Mouse (Mus musculus): ENCODE measurements around the gene Ice2. TPM values are rescaled to one million over a fixed set of nuclear protein-coding genes. Genes with fewer than 3 reads are reported as not detected.

Ice2 gene
- total and polyA plus RNA-seq, 3 experiments, result 11.6 to 14.6 TPM; not detected in 1

GRCm38 (mm10) chr9:69450636-69451035, 52.9 kb downstream of the Ice2 start:
- TF ChIP-seq EP300 (IDR thresholded peaks at IDR 0.05; ENCODE audit: low read depth in 1 of 2, low read length in 2 of 2), result no peak
- TF ChIP-seq HCFC1 (IDR thresholded peaks at IDR 0.05; ENCODE audit: low read depth, low read length), result no peak
- no peak for TF ChIP-seq ZMIZ1 (IDR thresholded peaks at IDR 0.05; ENCODE audit: low read depth, low read length)
- no peak for TF ChIP-seq UBTF (IDR thresholded peaks at IDR 0.05; ENCODE audit: borderline replicate concordance, insufficient read depth, low read depth, low read length)
- TF ChIP-seq TAL1 (IDR thresholded peaks at IDR 0.05; ENCODE audit: low read length), result no peak
- TF ChIP-seq MYB (IDR thresholded peaks at IDR 0.05; ENCODE audit: low read depth, low read length), result no peak
- no peak for TF ChIP-seq TBP (IDR thresholded peaks at IDR 0.05; ENCODE audit: low read depth, low read length)
- TF ChIP-seq JUND (IDR thresholded peaks at IDR 0.05; ENCODE audit: low read depth, low read length), result no peak
- no peak for TF ChIP-seq NRF1 (IDR thresholded peaks at IDR 0.05; ENCODE audit: insufficient read depth, low read depth, low read length, poor library complexity, severe bottlenecking)
- no peak for TF ChIP-seq E2F4 (IDR thresholded peaks at IDR 0.05; ENCODE audit: borderline replicate concordance, low read depth, low read length)
- no peak for TF ChIP-seq POLR2A (IDR thresholded peaks at IDR 0.05; ENCODE audit: control insufficient read depth in 1 of 2, insufficient read depth in 1 of 2, low read depth in 1 of 2, low read length in 2 of 2, poor library complexity in 1 of 2)
- TF ChIP-seq MEF2A (IDR thresholded peaks at IDR 0.05; ENCODE audit: extremely low read depth, insufficient replicate concordance, low read depth, low read length, poor library complexity, severe bottlenecking), result no peak
- no peak for TF ChIP-seq GABPA (IDR thresholded peaks at IDR 0.05; ENCODE audit: low read depth, low read length)
- TF ChIP-seq MXI1 (IDR thresholded peaks at IDR 0.05; ENCODE audit: low read depth, low read length), result no peak
- H3K4me3 ChIP-seq (ENCODE audit: control insufficient read depth in 1 of 2, insufficient read depth in 1 of 2, low read depth in 2 of 2, low read length in 2 of 2), result no peak overlapping the region
- H3K9ac ChIP-seq (ENCODE audit: control insufficient read depth, low read depth, low read length, poor library complexity, severe bottlenecking), result no peak overlapping the region

GRCm38 (mm10) chr9:69451886-69452810, 54.4 kb downstream of the Ice2 start:
- TF ChIP-seq BHLHE40 (IDR thresholded peaks at IDR 0.05; ENCODE audit: borderline replicate concordance, low read depth, low read length), result peak; percentile 14; the same call in 1 of the 2 replicates
- TF ChIP-seq HCFC1 (IDR thresholded peaks at IDR 0.05; ENCODE audit: low read depth, low read length), result no peak
- TF ChIP-seq RCOR1 (IDR thresholded peaks at IDR 0.05; ENCODE audit: low read depth, low read length), result peak; percentile 48; the same call in 1 of the 2 replicates
- TF ChIP-seq GATA1 (IDR thresholded peaks at IDR 0.05; ENCODE audit: low read depth, low read length), result peak; percentile 75
- peak; percentile 78 for TF ChIP-seq ETS1 (IDR thresholded peaks at IDR 0.05; ENCODE audit: low read depth, low read length)
- TF ChIP-seq UBTF (IDR thresholded peaks at IDR 0.05; ENCODE audit: borderline replicate concordance, insufficient read depth, low read depth, low read length), result no peak
- TF ChIP-seq SIN3A (IDR thresholded peaks at IDR 0.05; ENCODE audit: low read length), result peak; percentile 61
- TF ChIP-seq MYB (IDR thresholded peaks at IDR 0.05; ENCODE audit: low read depth, low read length), result peak; percentile 69; the same call in 1 of the 2 replicates
- no peak for TF ChIP-seq NELFE (IDR thresholded peaks at IDR 0.05; ENCODE audit: low read depth, low read length)
- no peak for TF ChIP-seq CHD2 (IDR thresholded peaks at IDR 0.05; ENCODE audit: low read length)
- no peak for TF ChIP-seq GABPA (IDR thresholded peaks at IDR 0.05; ENCODE audit: low read depth, low read length)
- TF ChIP-seq TAL1 (IDR thresholded peaks at IDR 0.05; ENCODE audit: low read length), result 0 out of 2 replicates have a peak, but pooled peaks have one; percentile 14
- peak; percentile 81 for TF ChIP-seq TCF12 (IDR thresholded peaks at IDR 0.05; ENCODE audit: low read depth, low read length)
- peak; percentile 84 to 85 for TF ChIP-seq EP300 (IDR thresholded peaks at IDR 0.05; ENCODE audit: low read depth in 1 of 2, low read length in 2 of 2)
- TF ChIP-seq POLR2AphosphoS5 (IDR thresholded peaks at IDR 0.05; ENCODE audit: borderline replicate concordance, low read depth, low read length), result no peak
- no peak for TF ChIP-seq MAFK (IDR thresholded peaks at IDR 0.05; ENCODE audit: borderline replicate concordance, low read depth, low read length)
- no peak for TF ChIP-seq RAD21 (IDR thresholded peaks at IDR 0.05; ENCODE audit: low read depth, low read length)
- H3K27me3 ChIP-seq (ENCODE audit: control insufficient read depth in 1 of 2, insufficient read depth in 2 of 2, low read length in 2 of 2), result no peaks in the 10 kb centered on the region

More at GRCm38 (mm10) chr9:69450636-69451035, 52.9 kb downstream of the Ice2 start:
- Histone ChIP-seq H3K4me1 (ENCODE audit: control insufficient read depth in 1 of 2, insufficient read depth in 2 of 2, low read length in 2 of 2) (peaks cover 10 to 26% of the 10 kb centered on the region in 2 experiments), H3K27ac (ENCODE audit: control insufficient read depth, low read depth, low read length) (no peak overlapping the region), H3K27me3 (ENCODE audit: control insufficient read depth in 1 of 2, insufficient read depth in 2 of 2, low read length in 2 of 2) (no peaks in the 10 kb centered on the region), H3K9me3 (replicated peaks; ENCODE audit: insufficient read depth, low read length) (no peaks in the 10 kb centered on the region), H3K36me3 (ENCODE audit: control insufficient read depth in 1 of 2, insufficient read depth in 2 of 2, low read length in 2 of 2) (peaks cover 0 to 24% of the 10 kb centered on the region in 2 experiments; a peak in 2 of 4 replicates), H3K79me2 (ENCODE audit: control insufficient read depth, insufficient read depth, low read length, poor library complexity) (no peaks in the 10 kb centered on the region)
- no peak for DNase-seq (ENCODE audit: low read depth, low spot score)

More at GRCm38 (mm10) chr9:69451886-69452810, 54.4 kb downstream of the Ice2 start:
- peak overlapping the region; percentile 2; the same call in 1 of the 2 replicates for H3K27ac ChIP-seq (ENCODE audit: control insufficient read depth, low read depth, low read length)
- peaks cover 0 to 35% of the 10 kb centered on the region in 2 experiments; a peak in 2 of 4 replicates for H3K36me3 ChIP-seq (ENCODE audit: control insufficient read depth in 1 of 2, insufficient read depth in 2 of 2, low read length in 2 of 2)
- H3K79me2 ChIP-seq (ENCODE audit: control insufficient read depth, insufficient read depth, low read length, poor library complexity), result no peaks in the 10 kb centered on the region
- H3K9ac ChIP-seq (ENCODE audit: control insufficient read depth, low read depth, low read length, poor library complexity, severe bottlenecking), result no peak overlapping the region
- H3K9me3 ChIP-seq (replicated peaks; ENCODE audit: insufficient read depth, low read length), result no peaks in the 10 kb centered on the region
- peak; percentile 74 for DNase-seq (ENCODE audit: low read depth, low spot score)
- no peak overlapping the region for H3K4me3 ChIP-seq (ENCODE audit: control insufficient read depth in 1 of 2, insufficient read depth in 1 of 2, low read depth in 2 of 2, low read length in 2 of 2)
- H3K4me1 ChIP-seq (ENCODE audit: control insufficient read depth in 1 of 2, insufficient read depth in 2 of 2, low read length in 2 of 2), result peaks cover 10 to 39% of the 10 kb centered on the region in 2 experiments

Data from MEL (cell line).